Mouse (Mus musculus) c-Kit-positive CD71-positive TER-119-positive erythroid progenitor cells, embryonic 14.5 days (primary cell): ENCODE data around the gene Cfap73.

Experiments
- DNase-seq: peaks from one replicate; pipeline ENCODE4 v3.0.0-alpha.2; 2013; ENCODE audit warnings: low spot score

Gene Cfap73

GRCm38 (mm10) chr5:120647814-120648491, 13.9 kb upstream of the Cfap73 start:
- no peak for DNase-seq

- no peak for DNase-seq
Measured at GRCm38 (mm10) chr5:120647361-120647760, 13.3 kb upstream of the Cfap73 start.

- DNase-seq: no peak
Measured at GRCm38 (mm10) chr5:120645851-120646250, 11.8 kb upstream of the Cfap73 start.

- no peak for DNase-seq
Measured at GRCm38 (mm10) chr5:120644227-120644626, 10.2 kb upstream of the Cfap73 start.

GRCm38 (mm10) chr5:120643365-120644085, 9.5 kb upstream of the Cfap73 start:
- no peak for DNase-seq

- DNase-seq: no peak
Measured at GRCm38 (mm10) chr5:120640094-120640493, 6.1 kb upstream of the Cfap73 start.

GRCm38 (mm10) chr5:120635633-120636032, 1.6 kb upstream of the Cfap73 start:
- no peak for DNase-seq

- DNase-seq: no peak
Measured at GRCm38 (mm10) chr5:120634860-120635259, 825 bp upstream of the Cfap73 start.

- DNase-seq: no peak
Measured at GRCm38 (mm10) chr5:120631892-120632291, 2.1 kb downstream of the Cfap73 start.

- DNase-seq: no peak
Measured at GRCm38 (mm10) chr5:120631128-120631527, 2.9 kb downstream of the Cfap73 start.

- no peak for DNase-seq
Measured at GRCm38 (mm10) chr5:120628624-120629023, 5.4 kb downstream of the Cfap73 start.

GRCm38 (mm10) chr5:120627515-120628300, 6.3 kb downstream of the Cfap73 start:
- no peak for DNase-seq

GRCm38 (mm10) chr5:120626399-120626798, 7.6 kb downstream of the Cfap73 start:
- DNase-seq: peak; percentile 31

- no peak for DNase-seq
Measured at GRCm38 (mm10) chr5:120624427-120624826, 9.6 kb downstream of the Cfap73 start.

GRCm38 (mm10) chr5:120622198-120622851, 11.7 kb downstream of the Cfap73 start:
- DNase-seq: no peak

GRCm38 (mm10) chr5:120621846-120622197, 12.2 kb downstream of the Cfap73 start:
- DNase-seq: no peak

GRCm38 (mm10) chr5:120621078-120621765, 12.8 kb downstream of the Cfap73 start:
- DNase-seq: no peak

- DNase-seq: peak; percentile 78
Measured at GRCm38 (mm10) chr5:120620375-120621077, 13.5 kb downstream of the Cfap73 start.

- DNase-seq: peak; percentile 68
Measured at GRCm38 (mm10) chr5:120619201-120619600, 14.8 kb downstream of the Cfap73 start.

- no peak for DNase-seq
Measured at GRCm38 (mm10) chr5:120618778-120619177, 15.3 kb downstream of the Cfap73 start.

GRCm38 (mm10) chr5:120615903-120616302, 18.1 kb downstream of the Cfap73 start:
- no peak for DNase-seq
